Mouse (Mus musculus) limb, embryonic 12.5 days (tissue): ENCODE measurements around the gene Dab1. TPM values are rescaled to one million over a fixed set of nuclear protein-coding genes. Genes with fewer than 3 reads are reported as not detected.

Experiments used
- ATAC-seq: fragments of 200-750 bp; cut with Nextera tagmentation; 2 replicates; pipeline ENCODE4 v1.8.0; 2017; ENCODE audit warnings: low read depth, moderate TSS enrichment; ENCODE audit not compliant: insufficient number of reproducible peaks, insufficient read depth, low FRiP score, low TSS enrichment
- H3K27ac ChIP-seq: fragments of 300-500 bp; sonication (generic); 2 replicates; pipeline ENCODE4 v1.5.1; 2016; ENCODE audit warnings: mild to moderate bottlenecking, moderate library complexity
- H3K27me3 ChIP-seq: fragments of 300-500 bp; sonication (generic); 2 replicates; pipeline ENCODE4 v1.6.1; 2016; ENCODE audit warnings: mild to moderate bottlenecking, moderate library complexity
- H3K36me3 ChIP-seq: fragments of 300-500 bp; sonication (generic); 2 replicates; pipeline ENCODE4 v1.6.1; 2016; ENCODE audit warnings: mild to moderate bottlenecking, moderate library complexity
- H3K4me1 ChIP-seq: fragments of 300-500 bp; sonication (generic); replicated peaks from 2 replicates; pipeline ENCODE4 v1.6.1; 2016
- H3K4me2 ChIP-seq: fragments of 300-500 bp; sonication (generic); 2 replicates; pipeline ENCODE4 v1.6.1; 2016; ENCODE audit warnings: mild to moderate bottlenecking, moderate library complexity
- H3K4me3 ChIP-seq: fragments of 300-500 bp; sonication (generic); replicated peaks from 2 replicates; pipeline ENCODE4 v1.5.1; 2016; ENCODE audit warnings: mild to moderate bottlenecking
- H3K9ac ChIP-seq: fragments of 300-500 bp; sonication (generic); replicated peaks from 2 replicates; pipeline ENCODE4 v1.6.1; 2016; ENCODE audit warnings: mild to moderate bottlenecking, moderate library complexity
- H3K9me3 ChIP-seq: fragments of 300-500 bp; sonication (generic); 2 replicates; pipeline ENCODE4 v1.6.1; 2016; ENCODE audit warnings: mild to moderate bottlenecking, moderate library complexity
- WGBS: fragments of 180-500 bp; shearing (Covaris S2); methylation state at CpG from one replicate; pipeline ENCODE4 v1.1.7; 2016; 5-methylcytosine and 5-hydroxymethylcytosine counted together
- polyA plus RNA-seq: library from polyadenylated mRNA; unstranded; fragments of >200 nt; fragmentation: Nextera tagmentation; extraction: Ambion mirVana; gene quantifications from 2 replicates; pipeline ENCODE4 v1.2.1, GENCODE M21; 2016

The Dab1 gene
- polyA plus RNA-seq, 1 experiment from 2014 or later: 23.8 TPM

DNA sequence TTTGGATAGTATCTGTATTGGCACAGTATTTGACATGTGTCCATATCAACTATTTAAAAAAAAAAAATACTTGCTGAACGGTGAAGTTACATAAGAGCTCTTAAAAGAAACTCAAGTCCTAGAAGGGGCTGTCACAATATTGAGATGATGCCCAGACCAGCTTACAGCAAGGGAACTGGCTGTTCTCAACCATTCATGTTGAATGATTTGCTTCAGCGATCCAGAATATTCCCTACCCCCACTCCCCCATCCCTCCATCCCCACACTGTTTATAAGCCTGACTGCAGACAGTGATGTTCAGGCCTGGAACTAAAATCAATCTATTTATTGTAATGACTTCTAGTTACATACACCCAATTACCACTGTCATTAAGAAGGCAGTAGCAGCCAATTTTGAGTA, 424.3 kb downstream of the Dab1 start:
- Histone ChIP-seq H3K4me2 (no peak overlapping the region), H3K36me3 (no peaks in the 10 kb centered on the region), H3K9ac (no peak overlapping the region), H3K4me3 (no peak overlapping the region), H3K27me3 (no peaks in the 10 kb centered on the region), H3K27ac (no peak overlapping the region), H3K9me3 (no peaks in the 10 kb centered on the region), H3K4me1 (no peaks in the 10 kb centered on the region)
- WGBS: 87% methylated on average over 2 of the region's 2 CpGs
- no peak for ATAC-seq

DNA sequence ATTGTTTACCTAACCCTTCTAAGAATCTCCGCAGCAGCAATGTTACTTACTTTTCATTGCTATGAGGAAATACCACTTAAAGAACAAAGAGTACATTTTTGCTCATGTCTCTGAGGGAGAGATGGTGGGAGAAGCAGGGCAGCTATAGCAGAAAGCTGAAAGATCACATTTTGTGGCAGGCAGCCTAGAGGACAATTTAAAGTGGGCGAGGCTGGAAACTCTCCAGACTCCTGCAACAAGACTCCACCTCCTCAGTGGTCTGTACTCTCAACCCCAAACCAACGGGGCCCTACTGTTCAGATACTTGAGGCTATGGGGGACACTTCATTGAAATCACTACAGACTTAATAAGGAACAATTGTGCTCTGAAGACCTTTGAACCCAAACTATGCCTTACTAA, 425.5 kb downstream of the Dab1 start:
- H3K36me3 ChIP-seq: no peaks in the 10 kb centered on the region
- H3K27me3 ChIP-seq: no peaks in the 10 kb centered on the region
- no peak overlapping the region for H3K4me3 ChIP-seq
- 43% methylated on average over 3 of the region's 3 CpGs for WGBS
- no peak for ATAC-seq
- no peak overlapping the region for H3K9ac ChIP-seq
- no peaks in the 10 kb centered on the region for H3K9me3 ChIP-seq
- H3K4me2 ChIP-seq: no peak overlapping the region
- H3K27ac ChIP-seq: no peak overlapping the region
- no peaks in the 10 kb centered on the region for H3K4me1 ChIP-seq

DNA sequence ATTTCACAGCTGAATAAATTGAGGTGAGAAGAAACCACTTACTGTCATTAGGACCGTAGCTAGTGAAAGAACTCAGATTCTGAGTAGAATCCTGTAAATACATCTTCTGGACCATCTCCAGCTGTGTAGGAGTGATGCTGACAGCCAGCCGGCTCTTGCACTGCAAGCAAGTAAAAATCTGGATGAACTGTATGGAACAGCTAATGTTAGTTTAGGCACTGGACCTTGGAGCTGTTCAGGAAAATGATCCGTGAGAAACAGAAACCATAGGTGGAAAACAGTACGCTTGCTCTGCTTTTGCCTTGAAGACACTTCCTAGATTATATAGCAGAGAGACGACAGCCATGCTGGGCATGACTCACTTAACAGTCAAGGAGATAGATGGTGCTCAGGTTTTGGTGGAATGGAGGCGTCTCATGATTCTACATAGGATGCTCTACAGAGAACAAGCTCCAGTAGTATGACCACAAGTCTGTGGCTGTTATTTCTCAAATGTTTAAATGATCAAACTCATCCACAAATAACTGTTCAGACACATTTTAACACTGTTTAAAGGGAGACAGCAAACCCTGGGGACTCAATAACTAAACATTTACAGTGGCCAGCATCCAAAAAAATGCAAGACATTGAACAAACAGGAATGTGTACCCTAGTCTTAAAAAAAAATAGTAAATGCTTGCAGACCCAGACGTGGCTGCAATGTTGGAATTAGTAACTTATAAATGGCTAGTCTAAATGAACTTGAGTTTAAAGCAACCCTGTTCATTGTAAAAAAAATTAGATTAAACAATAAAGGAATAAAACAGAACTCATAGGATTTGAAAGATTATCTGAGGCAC, 429.0 kb downstream of the Dab1 start:
- no peak for ATAC-seq
- Histone ChIP-seq H3K4me3 (no peak overlapping the region), H3K27me3 (no peaks in the 10 kb centered on the region), H3K9me3 (no peaks in the 10 kb centered on the region), H3K4me1 (no peaks in the 10 kb centered on the region), H3K27ac (no peak overlapping the region), H3K9ac (no peak overlapping the region), H3K36me3 (no peaks in the 10 kb centered on the region), H3K4me2 (no peak overlapping the region)
- 67% methylated on average over 7 of the region's 7 CpGs for WGBS

DNA sequence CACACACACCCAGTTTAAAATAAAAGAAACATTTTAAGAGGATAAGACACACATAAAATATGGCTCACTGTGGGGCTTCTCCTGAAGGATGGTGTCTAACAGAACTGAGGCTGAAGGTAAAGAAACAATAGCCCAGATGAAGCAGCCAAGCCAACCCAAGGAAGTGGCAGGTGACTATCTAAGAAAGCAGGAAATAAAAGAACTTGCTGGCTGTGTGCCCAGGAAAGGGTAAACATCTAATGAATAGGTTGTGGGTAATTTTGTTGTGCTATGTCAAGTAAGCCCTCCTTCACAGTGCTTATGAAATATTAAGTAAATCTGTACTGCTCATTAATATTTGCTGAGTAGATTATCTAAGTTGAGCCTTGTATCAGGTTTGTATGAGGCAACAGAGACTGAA, 438.0 kb downstream of the Dab1 start:
- no peak overlapping the region for H3K4me2 ChIP-seq
- H3K4me1 ChIP-seq: no peaks in the 10 kb centered on the region
- no peak overlapping the region for H3K9ac ChIP-seq
- no peak overlapping the region for H3K27ac ChIP-seq
- H3K4me3 ChIP-seq: no peak overlapping the region
- H3K9me3 ChIP-seq: no peaks in the 10 kb centered on the region
- H3K27me3 ChIP-seq: no peaks in the 10 kb centered on the region
- no peak for ATAC-seq
- H3K36me3 ChIP-seq: no peaks in the 10 kb centered on the region

DNA sequence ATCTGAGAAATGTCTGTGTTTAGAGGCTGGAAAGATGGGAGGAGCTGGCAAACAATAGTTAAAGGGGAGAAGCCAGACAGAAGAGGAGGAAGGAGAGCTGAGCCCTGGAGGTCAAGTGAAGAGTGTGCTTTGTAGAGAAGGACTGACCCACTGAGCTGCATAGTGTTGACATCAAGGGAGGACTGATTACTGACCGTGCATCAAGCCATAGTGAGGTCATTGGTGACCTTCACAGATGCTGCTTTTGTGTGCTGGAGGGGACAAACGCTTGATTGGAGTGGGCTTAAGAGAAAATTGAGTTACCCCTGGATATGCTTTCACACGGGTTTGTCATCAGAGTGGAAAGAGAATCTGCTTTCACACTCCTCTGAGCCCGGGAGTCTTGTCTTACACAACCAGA, 440.4 kb downstream of the Dab1 start:
- Histone ChIP-seq H3K4me3 (no peak overlapping the region), H3K9me3 (no peaks in the 10 kb centered on the region), H3K4me2 (no peak overlapping the region), H3K27me3 (no peaks in the 10 kb centered on the region), H3K4me1 (no peaks in the 10 kb centered on the region), H3K9ac (no peak overlapping the region), H3K27ac (no peak overlapping the region), H3K36me3 (no peaks in the 10 kb centered on the region)
- WGBS: 75% methylated on average over 4 of the region's 4 CpGs
- no peak for ATAC-seq

DNA sequence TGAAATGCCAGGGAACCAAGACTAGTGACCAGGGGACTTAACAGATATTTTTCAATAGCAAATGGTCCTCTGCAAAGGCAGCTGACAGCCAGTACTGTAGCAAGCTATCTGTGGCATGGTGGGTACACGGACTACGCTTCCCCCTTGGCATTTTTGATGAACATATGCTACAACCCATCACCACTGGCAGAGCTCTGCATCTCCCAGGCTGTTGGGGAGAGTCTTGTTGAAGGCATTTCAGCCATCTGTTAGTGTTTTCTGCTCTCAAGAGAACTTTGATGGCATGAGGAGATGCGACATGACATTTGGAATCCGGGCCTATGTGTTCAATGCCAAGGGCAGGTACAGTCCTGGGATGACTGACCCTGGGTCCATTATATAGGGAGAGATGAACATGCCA, 443.2 kb downstream of the Dab1 start:
- no peaks in the 10 kb centered on the region for H3K36me3 ChIP-seq
- WGBS: 94% methylated on average over 4 of the region's 4 CpGs
- no peak overlapping the region for H3K9ac ChIP-seq
- H3K4me2 ChIP-seq: no peak overlapping the region
- H3K27ac ChIP-seq: no peak overlapping the region
- H3K4me3 ChIP-seq: no peak overlapping the region
- 0 out of 2 replicates have a peak, but pooled peaks cover 3% of the 10 kb centered on the region for H3K27me3 ChIP-seq
- no peaks in the 10 kb centered on the region for H3K4me1 ChIP-seq
- ATAC-seq: no peak
- H3K9me3 ChIP-seq: no peaks in the 10 kb centered on the region

DNA sequence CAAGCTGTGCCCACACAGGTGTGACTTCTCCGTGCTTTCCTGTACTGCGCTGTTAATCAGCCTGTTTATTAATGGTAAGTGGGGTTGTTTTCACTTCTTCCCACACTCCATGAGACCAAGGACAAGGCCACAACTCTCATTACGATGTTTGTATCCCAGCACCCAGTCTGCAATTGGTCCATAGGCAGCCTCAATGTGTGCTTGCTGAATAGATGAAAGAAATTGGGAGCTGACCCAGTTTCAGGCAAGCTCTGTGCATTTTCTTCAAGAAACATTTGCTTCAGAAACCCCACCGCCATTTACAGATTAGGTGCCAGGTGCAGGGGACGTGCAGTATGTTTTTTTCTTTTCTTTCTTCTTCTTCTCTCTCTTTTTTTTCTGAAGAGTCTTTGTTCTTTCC, 447.7 kb downstream of the Dab1 start:
- 77% methylated on average over 5 of the region's 5 CpGs for WGBS
- H3K9me3 ChIP-seq: no peaks in the 10 kb centered on the region
- no peaks in the 10 kb centered on the region for H3K36me3 ChIP-seq
- 0 out of 2 replicates have a peak, but pooled peaks cover 3% of the 10 kb centered on the region for H3K27me3 ChIP-seq
- H3K9ac ChIP-seq: no peak overlapping the region
- peaks cover 6% of the 10 kb centered on the region; the same call in 1 of the 2 replicates for H3K4me1 ChIP-seq
- no peak overlapping the region for H3K27ac ChIP-seq
- H3K4me2 ChIP-seq: no peak overlapping the region
- ATAC-seq: no peak
- no peak overlapping the region for H3K4me3 ChIP-seq

DNA sequence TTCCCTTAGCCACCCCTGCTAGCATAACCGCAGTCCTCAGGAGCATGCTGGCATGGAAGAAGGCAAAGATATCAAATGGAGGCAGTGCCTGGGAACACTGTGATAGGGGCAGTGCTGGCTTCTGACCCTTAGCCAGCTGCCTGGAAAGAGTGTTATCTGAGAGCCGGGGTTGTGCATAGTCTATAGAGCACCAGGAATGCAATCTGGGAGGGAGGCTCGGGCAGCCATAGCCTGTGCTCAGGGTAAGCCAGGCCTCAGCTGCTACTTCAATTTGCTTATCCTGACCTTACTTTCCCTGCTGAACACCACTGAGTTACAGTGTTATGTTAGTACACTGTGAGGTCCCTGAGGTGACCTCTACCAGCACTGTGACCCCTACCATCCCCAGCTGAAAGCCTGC, 448.6 kb downstream of the Dab1 start:
- no peaks in the 10 kb centered on the region for H3K36me3 ChIP-seq
- H3K4me1 ChIP-seq: peaks cover 6% of the 10 kb centered on the region; the same call in 1 of the 2 replicates
- ATAC-seq: no peak
- H3K27me3 ChIP-seq: 0 out of 2 replicates have a peak, but pooled peaks cover 3% of the 10 kb centered on the region
- no peak overlapping the region for H3K9ac ChIP-seq
- WGBS: 52% methylated on average over 3 of the region's 3 CpGs
- H3K9me3 ChIP-seq: no peaks in the 10 kb centered on the region
- H3K27ac ChIP-seq: no peak overlapping the region
- H3K4me2 ChIP-seq: no peak overlapping the region
- no peak overlapping the region for H3K4me3 ChIP-seq

DNA sequence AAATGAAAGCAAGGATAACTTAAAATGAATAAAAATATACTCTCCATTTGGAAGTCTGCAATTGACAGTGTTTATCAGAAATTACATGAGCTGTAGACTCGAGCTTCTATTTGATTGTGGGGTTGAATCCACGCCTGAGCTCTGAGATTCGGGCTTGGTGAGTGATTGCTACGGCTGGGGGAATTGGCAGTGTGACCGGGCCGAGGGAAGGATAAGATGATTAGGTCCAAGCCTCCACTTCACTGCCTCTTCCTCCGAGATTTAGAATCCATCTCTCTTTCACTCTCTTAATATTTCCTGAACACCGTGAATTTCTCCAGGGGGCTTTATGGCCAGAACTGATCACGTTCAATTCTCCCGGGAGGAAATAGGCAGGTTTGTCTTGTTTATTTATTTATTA, 452.1 kb downstream of the Dab1 start:
- WGBS: 70% methylated on average over 10 of the region's 10 CpGs

DNA sequence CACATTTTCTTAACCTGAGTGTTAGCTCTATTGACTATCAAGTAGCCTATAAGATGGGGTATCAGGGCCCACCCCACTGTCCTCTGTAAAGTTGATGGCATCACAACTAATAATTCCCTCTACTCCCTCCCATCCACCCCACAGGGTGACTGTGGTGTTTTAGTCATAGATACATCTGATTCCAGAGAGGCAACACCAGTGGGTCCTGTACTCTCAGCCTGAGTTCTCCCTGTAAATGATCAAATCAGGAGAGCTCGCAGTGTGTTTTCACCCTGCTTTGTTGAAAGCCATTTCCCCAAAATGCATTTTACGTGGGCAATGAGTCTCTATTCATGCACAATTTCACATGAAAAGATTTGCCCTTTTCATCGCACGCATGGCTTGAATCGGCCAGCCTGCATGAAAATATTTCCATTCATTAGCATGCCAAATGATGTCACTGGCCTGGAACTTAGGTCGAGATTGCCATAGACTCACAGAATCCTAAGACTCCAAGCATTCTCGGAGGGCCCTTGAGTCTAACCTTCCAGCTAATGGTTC, 454.8 kb downstream of the Dab1 start:
- Histone ChIP-seq H3K36me3 (no peaks in the 10 kb centered on the region), H3K4me3 (no peak overlapping the region), H3K4me2 (no peak overlapping the region), H3K27me3 (no peaks in the 10 kb centered on the region), H3K27ac (no peak overlapping the region), H3K4me1 (peaks cover 6% of the 10 kb centered on the region; the same call in 1 of the 2 replicates), H3K9ac (no peak overlapping the region), H3K9me3 (no peaks in the 10 kb centered on the region)
- 84% methylated on average over 7 of the region's 7 CpGs for WGBS
- no peak for ATAC-seq

More for the DNA sequence above, 452.1 kb downstream of the Dab1 start:
- H3K4me2 ChIP-seq: no peak overlapping the region
- no peak overlapping the region for H3K4me3 ChIP-seq
- no peak overlapping the region for H3K9ac ChIP-seq
- H3K36me3 ChIP-seq: no peaks in the 10 kb centered on the region
- 0 out of 2 replicates have a peak, but pooled peaks cover 3% of the 10 kb centered on the region for H3K27me3 ChIP-seq
- ATAC-seq: no peak
- H3K9me3 ChIP-seq: no peaks in the 10 kb centered on the region
- H3K27ac ChIP-seq: no peak overlapping the region
- H3K4me1 ChIP-seq: peaks cover 6% of the 10 kb centered on the region; the same call in 1 of the 2 replicates

DNA sequence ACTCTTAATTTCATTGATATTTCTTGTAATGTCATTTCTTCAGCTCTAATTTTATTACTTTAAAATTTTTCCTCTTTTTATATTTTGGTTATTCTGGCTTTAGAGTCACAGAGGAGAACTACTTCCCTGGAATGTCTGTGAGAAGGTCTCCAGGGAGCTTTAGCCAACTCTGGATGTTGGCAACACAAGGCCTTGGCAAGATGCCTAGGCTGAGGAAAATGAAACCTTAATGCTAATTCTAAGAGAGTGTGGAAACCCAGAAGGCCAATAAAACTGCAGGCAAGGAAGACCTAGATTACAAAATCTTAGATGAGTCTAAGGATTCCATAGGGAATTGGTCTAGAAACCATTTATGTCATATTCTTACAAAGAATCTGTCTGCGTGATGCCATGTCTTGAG, 458.6 kb downstream of the Dab1 start:
- 0 out of 2 replicates have a peak, but pooled peaks cover 4% of the 10 kb centered on the region for H3K27me3 ChIP-seq
- no peak for ATAC-seq
- no peaks in the 10 kb centered on the region for H3K4me1 ChIP-seq
- H3K9ac ChIP-seq: no peak overlapping the region
- 88% methylated on average over 1 of the region's 1 CpGs for WGBS
- no peak overlapping the region for H3K4me3 ChIP-seq
- no peaks in the 10 kb centered on the region for H3K36me3 ChIP-seq
- no peaks in the 10 kb centered on the region for H3K9me3 ChIP-seq
- H3K4me2 ChIP-seq: no peak overlapping the region
- no peak overlapping the region for H3K27ac ChIP-seq
